Mouse (Mus musculus) urinary bladder, postnatal 36 days (tissue): ENCODE measurements at regions not wholly inside any gene's neighbourhood (a gene's known extent, or its start where the extent isn't known, plus 50 kb on each side); places are given as distances from the start of the nearest gene placed in this dataset.
"Not testable (repeated sequence)": the region's sequence is repeated elsewhere in the genome, so short reads cannot be mapped to it uniquely, and the experiment has no call there.

Experiments used
- DNase-seq, 2 experiments: peaks; one replicate each; pipeline ENCODE4 v3.0.0; 2022; ENCODE audit warnings: low spot score in 2 of 2, mixed read lengths in 1 of 2

DNA sequence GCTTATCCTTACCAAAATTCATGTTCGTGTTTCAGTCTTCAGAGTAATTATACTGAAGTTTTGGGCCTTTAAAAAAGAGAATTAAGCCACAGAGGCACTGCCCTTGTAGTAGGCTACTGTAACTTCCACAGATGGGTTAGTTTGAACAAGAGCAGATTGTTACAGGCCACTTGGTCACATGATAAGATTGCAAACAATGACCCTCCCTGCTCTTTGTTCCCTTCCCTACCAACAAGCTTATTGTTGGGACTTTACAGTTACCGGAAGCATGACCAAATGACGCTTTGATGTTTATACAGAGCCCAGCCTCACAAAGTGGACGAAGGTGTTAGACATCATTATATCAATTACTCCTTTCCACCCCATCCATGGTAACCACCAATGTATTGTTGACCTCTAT lies 63.9 kb upstream of the Galnt18 start:
- no peak for DNase-seq

DNA sequence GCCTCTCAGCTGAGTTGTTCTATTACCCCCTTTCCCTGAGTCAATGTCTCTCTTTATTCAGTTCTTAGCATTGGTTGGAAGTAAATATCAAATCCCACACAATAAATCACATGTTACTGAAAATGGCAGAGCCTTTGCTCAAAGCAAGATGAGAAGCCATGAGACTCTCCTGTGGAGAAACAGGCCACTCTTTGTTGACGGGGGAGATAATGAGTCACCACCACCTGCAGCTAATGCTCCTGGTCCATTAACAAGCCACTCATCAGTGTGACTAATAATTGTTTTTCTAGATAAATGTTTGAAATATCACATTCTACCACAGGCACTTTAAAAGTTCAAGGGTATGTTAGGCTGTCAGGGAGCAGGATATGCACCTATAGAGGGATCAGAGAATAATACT lies 61.0 kb upstream of the Galnt18 start:
- no peak for DNase-seq

DNA sequence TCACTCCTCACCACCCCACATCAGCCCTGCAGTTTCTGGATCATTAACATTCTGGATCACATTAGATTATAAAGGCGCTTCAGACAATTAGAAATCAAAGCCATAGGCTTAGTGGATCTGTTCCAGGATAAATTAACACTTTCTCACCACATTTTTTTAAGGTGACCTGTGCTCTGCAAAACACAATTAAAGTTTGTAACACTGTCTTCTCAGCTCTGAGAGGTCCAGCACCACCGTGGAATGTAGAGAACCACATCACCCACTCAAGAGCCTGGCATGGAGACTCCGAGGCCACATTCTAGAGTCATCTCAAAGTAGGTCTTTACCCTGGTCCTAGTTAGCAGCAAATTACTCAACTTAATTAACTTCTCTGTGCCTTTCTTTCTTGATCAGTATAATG lies 58.4 kb upstream of the Galnt18 start:
- no peak for DNase-seq

DNA sequence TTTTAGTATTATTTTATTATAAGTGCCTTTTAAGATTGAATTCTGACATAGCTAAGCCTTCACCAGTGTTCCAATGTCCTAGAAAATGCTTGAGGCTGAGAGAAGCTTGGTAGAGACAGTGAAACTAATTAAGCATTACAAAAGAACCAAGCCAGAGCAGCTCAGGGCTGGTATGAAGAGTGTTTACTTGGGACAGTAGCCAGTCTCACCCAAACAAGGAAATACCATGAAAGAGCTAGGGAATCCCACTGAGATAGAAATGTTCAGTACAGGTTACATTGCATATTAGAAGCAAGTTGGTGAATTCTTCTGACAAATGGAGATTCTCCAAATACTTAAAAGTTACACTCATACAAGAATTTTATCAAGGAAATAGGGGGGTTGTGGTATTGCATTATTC lies 54.6 kb upstream of the Galnt18 start:
- not testable (repeated sequence) for DNase-seq

DNA sequence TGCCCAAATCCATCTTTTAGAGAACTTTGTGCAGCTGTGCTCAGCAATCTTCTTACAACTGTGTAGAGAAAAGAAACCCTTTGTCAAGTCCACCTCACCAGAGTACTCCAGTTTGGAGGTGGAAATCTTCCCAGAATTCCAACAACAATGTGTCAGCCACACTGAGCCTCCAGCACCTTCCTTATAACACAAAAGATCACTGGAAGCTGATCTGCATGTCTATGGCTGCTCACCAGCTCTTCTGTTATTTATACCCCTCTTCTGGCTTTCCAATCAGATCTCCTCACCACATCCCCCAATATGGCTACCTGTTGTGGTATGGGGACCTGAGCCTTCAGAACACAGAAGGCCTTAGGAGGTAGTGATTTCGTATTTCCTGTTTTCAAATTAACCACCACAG lies 50.2 kb upstream of the Galnt18 start:
- DNase-seq = no peak
